Mouse (Mus musculus) kidney, postnatal 0 days (tissue): Measurements from ENCODE around the gene Bpifb1. TPM values are rescaled to one million over a fixed set of nuclear protein-coding genes. Genes with fewer than 3 reads are reported as not detected.
A peak's percentile ranks its signal among the peaks of the same experiment; 100 is the strongest.

Experiments used
- ATAC-seq: fragments of 200-750 bp; cut with Nextera tagmentation; replicated peaks from 2 replicates; pipeline ENCODE4 v1.8.0; 2017; ENCODE audit warnings: low read depth, moderate number of reproducible peaks, moderate TSS enrichment, moderate library complexity; ENCODE audit not compliant: low FRiP score
- DNase-seq: peaks from one replicate; pipeline ENCODE4 v3.0.0-alpha.2; 2016; ENCODE audit warnings: low spot score
- H3K27ac ChIP-seq: fragments of 300-500 bp; sonication (generic); 2 replicates; pipeline ENCODE4 v1.5.1; 2014; ENCODE audit warnings: mild to moderate bottlenecking
- H3K27me3 ChIP-seq: fragments of 300-500 bp; sonication (generic); 2 replicates; pipeline ENCODE4 v1.6.1; 2014; ENCODE audit warnings: low read length, mixed read lengths; ENCODE audit not compliant: insufficient read depth
- H3K36me3 ChIP-seq: fragments of 300-500 bp; sonication (generic); 2 replicates; pipeline ENCODE4 v1.6.1; 2014; ENCODE audit warnings: low read length, mixed read lengths; ENCODE audit not compliant: insufficient read depth
- H3K4me1 ChIP-seq: fragments of 300-500 bp; sonication (generic); replicated peaks from 2 replicates; pipeline ENCODE4 v1.6.1; 2014; ENCODE audit warnings: antibody characterized with exemption, low read length, mixed read lengths; ENCODE audit not compliant: insufficient read depth
- H3K4me2 ChIP-seq: fragments of 300-500 bp; sonication (generic); 2 replicates; pipeline ENCODE4 v1.6.1; 2014; ENCODE audit warnings: mild to moderate bottlenecking, low read length, moderate library complexity, mixed read lengths
- H3K4me3 ChIP-seq: fragments of 300-500 bp; sonication (generic); replicated peaks from 2 replicates; pipeline ENCODE4 v1.5.1; 2014; ENCODE audit warnings: low read depth, low read length
- H3K9ac ChIP-seq: fragments of 300-500 bp; sonication (generic); 2 replicates; pipeline ENCODE4 v1.6.1; 2014; ENCODE audit warnings: low read depth, low read length
- H3K9me3 ChIP-seq: fragments of 300-500 bp; sonication (generic); replicated peaks from 2 replicates; pipeline ENCODE4 v1.6.1; 2016; ENCODE audit warnings: low read length, inconsistent platforms, mixed read lengths
- CTCF ChIP-seq: IDR thresholded peaks from 2 replicates; pipeline ENCODE4 v1.5.1; 2016; ENCODE audit warnings: antibody characterized with exemption, low read depth, mild to moderate bottlenecking, moderate library complexity
- WGBS: fragments of 180-500 bp; shearing (Covaris S2); extraction: QIAGEN DNeasy Blood & Tissue Kit; methylation state at CpG from one replicate; pipeline ENCODE4 v1.1.7; 2014; 5-methylcytosine and 5-hydroxymethylcytosine counted together
- polyA plus RNA-seq: library from polyadenylated mRNA; unstranded; fragments of >200 nt; fragmentation: Nextera tagmentation; extraction: Ambion mirVana; gene quantifications from 2 replicates; pipeline ENCODE4 v1.2.1, GENCODE M21; 2015

The Bpifb1 gene
- polyA plus RNA-seq, 1 experiment from 2014 or later, result 0.14 TPM

- Histone ChIP-seq H3K36me3 (no peaks in the 10 kb centered on the region), H3K9ac (no peak overlapping the region), H3K27ac (no peak overlapping the region), H3K9me3 (no peaks in the 10 kb centered on the region), H3K4me2 (no peak overlapping the region), H3K4me1 (no peaks in the 10 kb centered on the region), H3K4me3 (no peak overlapping the region), H3K27me3 (no peaks in the 10 kb centered on the region)
- 83% methylated on average over 3 of the region's 3 CpGs for WGBS
- no peak for TF ChIP-seq CTCF
- DNase-seq (peak; percentile 18), ATAC-seq (no peak)
These were observed 4.9 kb upstream of the Bpifb1 start for GRCm38 (mm10) chr2:154185748-154186147.

DNA sequence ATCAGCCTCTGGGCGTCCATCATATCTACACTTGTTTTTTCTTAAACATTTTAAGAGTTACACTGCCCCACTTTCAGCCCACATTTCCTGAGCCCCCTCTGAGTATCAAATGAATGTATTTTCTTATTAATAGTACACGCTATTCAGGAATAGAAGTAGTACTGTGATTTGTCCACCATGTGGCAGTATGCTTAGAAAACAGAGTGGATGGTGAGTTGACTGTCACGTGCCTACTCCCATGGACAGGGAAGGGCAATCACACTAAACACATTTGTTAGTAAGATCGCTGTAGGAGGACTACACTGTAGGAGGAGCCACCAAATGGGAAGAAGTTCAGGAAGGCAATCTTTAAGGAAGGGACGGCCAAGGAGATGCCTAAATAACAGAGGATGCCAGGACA lies 3.1 kb upstream of the Bpifb1 start:
- peak; percentile 44 for DNase-seq
- no peak overlapping the region for H3K9ac ChIP-seq
- H3K4me2 ChIP-seq, result no peak overlapping the region

DNA sequence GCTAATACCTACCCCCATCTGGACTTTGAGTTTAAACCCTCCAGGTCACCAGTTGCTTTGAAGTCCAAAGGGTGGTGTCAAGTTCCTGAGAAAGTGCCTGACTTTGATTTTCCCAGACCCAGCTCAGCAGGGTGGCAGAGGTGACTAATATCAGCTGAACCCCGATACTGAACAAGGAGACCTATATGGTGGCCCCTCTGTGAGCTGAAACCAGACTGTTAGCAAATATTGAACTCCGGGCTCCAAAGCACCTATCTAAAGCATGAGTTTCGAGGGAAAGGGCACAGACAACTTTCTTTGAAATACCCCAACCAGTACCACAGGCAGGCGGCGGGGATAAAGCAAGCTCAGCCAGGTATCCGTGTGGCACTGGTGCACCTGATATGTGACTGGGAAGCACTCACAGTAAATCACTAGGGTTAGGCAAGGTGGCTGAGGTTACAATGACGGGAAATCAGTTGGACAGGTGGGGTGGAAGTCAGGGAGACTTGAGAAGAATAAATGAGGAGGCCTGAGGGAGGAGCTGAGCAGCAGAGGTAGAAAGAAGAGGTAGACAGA lies 662 bp upstream of the Bpifb1 start:
- H3K4me1 ChIP-seq, result no peaks in the 10 kb centered on the region
- no peak for TF ChIP-seq CTCF
- 77% methylated on average over 7 of the region's 7 CpGs for WGBS
- ATAC-seq (no peak), DNase-seq (no peak)
- no peak overlapping the region for H3K9ac ChIP-seq
- H3K4me3 ChIP-seq, result no peak overlapping the region
- no peaks in the 10 kb centered on the region for H3K9me3 ChIP-seq
- H3K27me3 ChIP-seq, result no peaks in the 10 kb centered on the region
- H3K36me3 ChIP-seq, result no peaks in the 10 kb centered on the region
- no peak overlapping the region for H3K4me2 ChIP-seq
- H3K27ac ChIP-seq, result no peak overlapping the region

More for the DNA sequence above, 3.1 kb upstream of the Bpifb1 start:
- H3K27me3 ChIP-seq, result no peaks in the 10 kb centered on the region
- no peaks in the 10 kb centered on the region for H3K4me1 ChIP-seq
- WGBS, result 37% methylated on average over 5 of the region's 5 CpGs
- H3K27ac ChIP-seq, result no peak overlapping the region
- no peak overlapping the region for H3K4me3 ChIP-seq
- peak; percentile 63 for TF ChIP-seq CTCF
- ATAC-seq, result no peak
- no peaks in the 10 kb centered on the region for H3K9me3 ChIP-seq
- H3K36me3 ChIP-seq, result no peaks in the 10 kb centered on the region

- Histone ChIP-seq H3K36me3 (no peaks in the 10 kb centered on the region), H3K4me2 (no peak overlapping the region), H3K27ac (no peak overlapping the region), H3K4me1 (no peaks in the 10 kb centered on the region), H3K4me3 (no peak overlapping the region), H3K27me3 (no peaks in the 10 kb centered on the region), H3K9ac (no peak overlapping the region), H3K9me3 (no peaks in the 10 kb centered on the region)
- WGBS, result 81% methylated on average over 2 of the region's 2 CpGs
- TF ChIP-seq CTCF, result no peak
- ATAC-seq (no peak), DNase-seq (no peak)
These were observed 1.5 kb downstream of the Bpifb1 start for GRCm38 (mm10) chr2:154192141-154192540.

DNA sequence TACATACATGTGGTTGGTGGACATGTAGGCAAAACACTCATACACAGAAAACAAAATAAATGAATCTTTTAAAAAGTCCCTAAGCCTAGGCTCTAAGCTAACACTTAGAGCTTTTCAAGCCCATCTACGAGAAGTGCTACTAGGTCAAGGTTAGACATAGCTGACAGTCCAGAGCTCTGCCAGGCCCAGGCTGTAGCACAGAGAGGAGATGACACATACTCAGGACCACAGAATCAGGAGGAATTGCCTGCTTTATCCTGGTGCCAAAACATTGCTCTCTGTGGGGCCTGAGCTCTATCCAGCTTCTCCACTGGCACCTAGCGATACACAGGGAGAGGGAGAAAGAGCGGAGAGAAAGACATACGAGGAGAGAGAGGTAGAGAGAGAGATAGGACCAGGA lies 2.5 kb downstream of the Bpifb1 start:
- H3K4me1 ChIP-seq, result no peaks in the 10 kb centered on the region
- H3K4me3 ChIP-seq, result no peak overlapping the region
- no peak for TF ChIP-seq CTCF
- no peaks in the 10 kb centered on the region for H3K27me3 ChIP-seq
- no peak for ATAC-seq
- H3K9ac ChIP-seq, result no peak overlapping the region
- no peak overlapping the region for H3K27ac ChIP-seq
- WGBS, result 93% methylated on average over 4 of the region's 4 CpGs
- H3K4me2 ChIP-seq, result no peak overlapping the region
- no peaks in the 10 kb centered on the region for H3K36me3 ChIP-seq
- no peak for DNase-seq
- H3K9me3 ChIP-seq, result no peaks in the 10 kb centered on the region

DNA sequence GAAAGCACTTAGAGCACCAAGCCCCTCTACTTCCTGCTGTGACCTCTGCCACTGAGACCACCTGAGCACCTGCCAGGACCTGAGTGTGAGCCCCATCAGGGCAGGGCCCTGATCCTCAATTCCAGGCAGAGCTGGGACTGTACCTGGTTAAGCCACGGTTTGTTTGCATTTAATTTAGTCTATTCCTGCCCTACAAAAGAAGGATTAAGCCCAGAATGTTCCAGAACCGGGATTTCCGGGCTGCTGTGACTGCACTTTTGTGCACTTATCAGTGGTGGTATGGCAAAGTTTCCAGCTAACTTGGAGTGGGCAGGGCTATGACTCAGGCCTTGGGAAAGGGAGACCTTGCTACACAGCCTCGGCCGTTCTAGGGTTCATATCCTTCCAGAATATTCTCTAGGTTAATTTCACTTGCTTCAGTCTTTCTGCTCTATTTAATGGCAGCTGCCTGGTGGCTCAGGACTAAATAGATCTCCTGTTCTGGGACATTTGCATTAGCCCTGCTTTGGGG lies 3.4 kb downstream of the Bpifb1 start:
- Histone ChIP-seq H3K36me3 (no peaks in the 10 kb centered on the region), H3K4me3 (no peak overlapping the region), H3K27ac (no peak overlapping the region), H3K4me2 (no peak overlapping the region), H3K27me3 (no peaks in the 10 kb centered on the region), H3K9ac (no peak overlapping the region), H3K9me3 (no peaks in the 10 kb centered on the region), H3K4me1 (no peaks in the 10 kb centered on the region)
- no peak for ATAC-seq
- WGBS, result 79% methylated on average over 5 of the region's 5 CpGs
- no peak for DNase-seq
- TF ChIP-seq CTCF, result no peak

DNA sequence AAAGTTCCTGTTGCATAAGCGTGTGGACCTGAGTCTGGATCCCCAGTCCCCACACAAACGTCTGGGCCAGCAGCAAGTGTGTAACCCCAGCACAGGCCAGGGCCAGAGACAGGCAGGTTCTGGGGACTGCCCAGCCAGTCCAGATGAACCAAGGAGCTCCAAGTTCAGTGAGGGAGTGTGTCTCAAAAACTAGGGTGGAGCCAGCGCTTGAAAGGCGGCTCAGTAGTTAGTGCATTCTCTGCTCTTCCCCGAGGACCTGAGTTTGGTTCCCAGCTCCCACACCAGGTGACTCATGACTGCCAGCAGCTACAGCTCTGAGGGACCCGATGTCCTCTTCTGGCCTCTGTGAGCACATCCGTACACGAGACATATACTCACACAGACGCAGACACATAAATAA lies 6.4 kb downstream of the Bpifb1 start:
- H3K4me3 ChIP-seq, result no peak overlapping the region
- no peak for ATAC-seq

More for the DNA sequence above, 6.4 kb downstream of the Bpifb1 start:
- Histone ChIP-seq H3K27me3 (no peaks in the 10 kb centered on the region), H3K4me1 (no peaks in the 10 kb centered on the region), H3K4me2 (no peak overlapping the region), H3K9ac (no peak overlapping the region), H3K36me3 (no peaks in the 10 kb centered on the region), H3K27ac (no peak overlapping the region), H3K9me3 (no peaks in the 10 kb centered on the region)
- no peak for TF ChIP-seq CTCF
- WGBS, result 91% methylated on average over 9 of the region's 9 CpGs
- no peak for DNase-seq
